Mouse (Mus musculus) mouse embryonic stem cell (cell line): Measurements from ENCODE around the gene Smim27.

Source experiments
- in situ Hi-C, 2 experiments: fragments of 300-500 bp; cut with MboI; formaldehyde crosslinking; loops; 1 replicate in 1 of 2; 3 replicates in 1 of 2; pipeline ENCODE4 v1.14.3; 2019 to 2020; ENCODE audit warnings: low sequenced_read_pairs in 2 of 2, low pct_unique_long_range_greater_than_20kb in 1 of 2, mixed read lengths in 1 of 2; ENCODE audit not compliant: unreplicated experiment in 1 of 2

Smim27 gene

DNA sequence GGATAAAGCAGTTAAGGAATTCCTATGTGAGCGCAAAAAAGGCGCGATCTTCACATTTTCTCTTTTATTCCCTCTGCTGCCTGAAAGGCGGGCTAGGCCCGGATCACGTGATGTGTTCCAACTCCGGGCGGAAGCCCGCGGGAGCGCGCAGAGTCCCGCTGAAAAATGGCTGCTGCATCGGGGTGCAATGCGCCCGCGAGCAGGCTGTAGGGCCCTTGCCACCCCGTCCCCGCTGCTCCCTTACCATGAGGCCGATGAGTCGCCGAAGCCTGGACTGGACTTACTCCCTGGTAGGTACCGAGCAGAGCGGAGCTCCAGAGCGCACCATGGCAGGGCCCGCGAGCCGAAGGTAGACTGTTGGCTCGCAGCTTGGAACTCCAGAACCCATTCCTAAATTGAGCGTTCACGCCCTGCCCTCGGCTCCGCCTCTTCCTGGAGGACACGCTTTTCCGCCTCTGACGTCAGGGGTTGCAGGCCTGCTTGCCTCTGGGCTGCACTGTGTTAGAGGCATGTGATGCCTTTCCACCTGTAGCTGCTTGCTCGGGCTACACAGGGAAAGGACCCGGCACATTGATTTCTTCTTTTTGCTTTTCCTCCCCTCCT lies at the start of gene Smim27, which contains the start of gene Topors:
Gene Smim27 (plus strand): TSS at position 150 of the 603 bp plus-strand sequence.
Gene Topors (minus strand): TSS at position 421 of the 603 bp plus-strand sequence.
- in situ Hi-C loops: no loop called here

DNA sequence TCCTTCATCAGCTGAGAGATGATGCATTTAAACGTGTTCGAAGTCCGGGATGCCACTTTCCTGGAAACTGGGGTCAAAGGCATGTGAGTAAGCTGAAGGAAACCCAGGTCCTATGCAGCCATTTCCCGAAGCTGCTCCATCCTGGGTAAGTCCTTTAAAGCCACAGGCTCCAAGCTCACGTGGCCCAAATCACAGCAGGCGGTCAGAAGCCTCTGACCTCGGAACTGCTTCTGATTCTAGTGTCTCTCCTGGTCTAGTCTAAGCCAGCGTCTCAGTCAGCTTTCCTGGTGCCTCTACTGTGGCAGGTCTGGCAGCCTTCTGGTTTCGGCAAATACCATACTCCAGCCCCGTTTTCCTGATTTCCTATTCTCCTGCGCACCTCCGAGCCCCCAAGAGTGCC lies 48.9 kb upstream of the Smim27 start:
- in situ Hi-C loops: no loop called here

DNA sequence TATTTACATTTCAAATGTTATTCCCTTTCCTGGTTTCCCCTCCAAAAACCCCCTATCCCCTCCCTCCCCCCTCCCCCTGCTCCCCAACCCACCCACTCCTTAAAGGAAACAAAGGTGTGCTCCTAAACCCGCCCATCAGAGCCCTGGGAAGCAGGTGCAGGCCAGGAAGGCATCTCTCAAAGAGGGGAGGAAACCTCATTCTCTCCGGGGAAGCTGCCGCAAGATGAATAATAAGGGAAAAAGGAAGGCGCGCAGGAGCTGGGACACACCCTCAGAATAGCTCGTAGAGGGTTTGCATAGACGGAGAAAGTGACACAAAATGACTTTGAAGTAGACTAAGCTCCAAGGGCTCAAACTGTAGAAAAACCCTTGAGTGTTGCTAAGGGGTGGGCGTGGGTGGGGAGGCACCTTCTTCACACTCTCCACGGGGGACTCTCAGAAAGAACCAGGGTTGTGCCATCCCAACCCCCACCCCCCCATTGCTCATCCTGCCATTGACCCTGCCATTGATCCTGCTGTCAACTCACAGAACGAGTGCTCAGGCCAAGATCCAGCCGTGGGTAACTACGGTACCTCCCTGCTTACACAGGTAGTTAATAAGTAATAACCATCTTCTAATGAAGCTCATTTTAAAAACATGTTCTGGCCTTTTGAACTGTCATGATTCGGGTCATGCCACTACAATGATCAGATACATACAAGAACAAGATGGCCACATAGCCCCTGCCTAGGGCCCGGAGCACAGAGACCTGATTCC lies 48.2 kb upstream of the Smim27 start:
- in situ Hi-C loops: no loop called here

DNA sequence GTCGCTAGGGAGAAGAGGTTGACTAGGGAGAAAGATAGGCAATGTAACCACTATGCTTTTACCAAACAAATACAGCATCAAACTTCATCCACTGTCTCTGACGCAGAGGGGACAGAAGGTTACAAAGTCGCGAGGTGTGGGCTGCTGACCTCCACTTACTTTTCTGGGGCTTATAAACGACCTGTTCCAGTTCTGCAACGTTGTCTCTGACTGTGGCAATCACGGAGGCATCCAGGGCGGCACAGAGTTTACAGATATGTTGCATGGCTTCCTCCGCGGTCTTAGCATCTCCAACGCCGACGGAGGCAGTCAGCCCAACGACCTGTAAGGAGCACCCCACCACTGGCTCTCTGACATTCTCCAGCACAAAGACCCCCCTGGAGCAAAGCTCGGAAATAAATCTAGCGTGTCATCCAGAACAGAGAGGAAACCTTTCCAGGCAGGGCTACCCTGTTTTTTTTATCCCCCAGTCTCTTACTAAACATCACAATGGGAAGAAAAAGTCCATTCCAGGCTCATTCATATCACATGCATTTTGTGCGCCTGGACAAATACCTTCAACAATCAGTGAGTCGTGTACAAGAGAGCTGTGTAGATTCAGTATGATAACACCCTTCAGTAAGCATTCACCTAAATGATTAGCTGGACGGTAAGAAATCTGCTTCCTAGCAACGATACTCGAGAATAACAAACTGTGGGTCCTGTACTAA lies 47.3 kb upstream of the Smim27 start:
- in situ Hi-C loops: no loop called here

DNA sequence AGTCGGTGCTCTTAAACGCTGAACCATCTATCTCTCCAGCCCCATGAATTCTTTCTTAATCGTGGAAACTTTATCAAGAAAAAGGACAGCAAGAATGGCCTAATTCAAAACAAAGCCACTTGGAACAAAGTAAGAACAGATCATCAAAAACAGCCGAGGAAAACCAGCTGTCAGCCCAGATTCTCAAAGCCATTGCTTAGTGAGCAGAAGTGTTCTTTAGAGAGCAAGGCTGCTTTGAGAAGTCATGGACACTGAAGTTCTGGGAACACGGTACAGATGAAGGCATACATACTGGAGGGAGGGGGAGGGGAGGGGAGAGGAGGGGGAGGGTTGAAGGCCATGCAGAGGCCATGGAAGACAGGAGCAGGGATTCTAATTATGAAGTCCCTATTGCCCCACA lies 43.3 kb upstream of the Smim27 start:
- in situ Hi-C loops: no loop called here

DNA sequence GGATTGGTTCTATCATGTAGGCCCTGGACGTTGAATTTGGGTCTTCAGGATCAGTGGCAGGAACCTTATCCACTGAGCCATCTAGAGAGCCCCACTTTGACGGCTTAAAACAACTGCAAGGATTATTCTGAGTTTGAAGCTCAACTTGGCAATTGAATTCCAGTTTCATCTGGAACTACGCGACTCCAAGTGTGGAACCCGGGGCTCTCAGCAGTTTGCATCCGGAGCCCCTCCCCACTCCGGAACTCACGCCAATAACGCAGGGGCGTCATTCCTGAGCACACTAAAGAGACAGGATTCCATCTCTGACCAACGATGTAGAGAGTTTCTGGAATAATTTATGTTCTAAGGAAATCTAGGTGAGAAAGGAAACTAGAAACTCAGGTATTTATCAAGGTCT lies 42.2 kb upstream of the Smim27 start:
- in situ Hi-C loops: no loop called here

DNA sequence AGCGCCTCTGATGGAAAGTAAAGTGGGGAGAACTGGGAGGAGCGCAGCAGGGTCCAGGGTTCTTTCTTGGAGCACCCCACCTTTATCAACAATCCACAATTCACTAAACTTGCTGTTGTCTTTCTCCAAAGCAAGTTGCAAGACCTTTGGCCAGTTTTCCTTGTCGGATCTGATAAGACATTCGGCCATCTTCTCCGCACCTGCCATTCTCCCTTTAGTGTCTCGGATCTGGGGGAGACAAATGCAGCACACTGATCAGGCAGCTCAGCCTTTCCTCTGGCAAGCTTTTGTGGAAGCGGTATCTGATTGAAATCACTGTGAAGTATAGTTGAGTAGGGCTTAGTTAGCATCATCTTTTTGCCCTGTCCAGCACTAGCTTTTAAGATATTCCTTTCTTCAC lies 41.5 kb upstream of the Smim27 start:
- in situ Hi-C loops: no loop called here

DNA sequence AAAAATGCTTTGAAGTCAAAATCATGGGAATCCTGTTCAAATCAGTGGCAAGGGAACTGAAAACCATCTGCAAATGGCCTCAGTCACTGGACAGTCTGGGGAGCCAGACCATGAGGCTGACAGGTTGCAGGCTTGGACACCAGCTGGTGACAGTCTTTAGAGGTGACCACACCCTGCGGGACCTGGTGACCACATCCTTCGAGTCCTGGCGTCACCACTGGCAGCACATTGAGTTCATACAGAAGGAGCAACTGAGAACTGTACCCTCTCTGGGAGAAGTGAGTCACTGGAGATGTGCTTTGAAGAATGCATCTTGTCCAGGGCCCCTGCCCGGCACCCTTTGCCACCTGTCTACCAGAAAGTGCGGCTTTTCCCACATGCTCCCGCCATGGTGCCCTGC lies 39.7 kb upstream of the Smim27 start:
- in situ Hi-C loops: no loop called here

DNA sequence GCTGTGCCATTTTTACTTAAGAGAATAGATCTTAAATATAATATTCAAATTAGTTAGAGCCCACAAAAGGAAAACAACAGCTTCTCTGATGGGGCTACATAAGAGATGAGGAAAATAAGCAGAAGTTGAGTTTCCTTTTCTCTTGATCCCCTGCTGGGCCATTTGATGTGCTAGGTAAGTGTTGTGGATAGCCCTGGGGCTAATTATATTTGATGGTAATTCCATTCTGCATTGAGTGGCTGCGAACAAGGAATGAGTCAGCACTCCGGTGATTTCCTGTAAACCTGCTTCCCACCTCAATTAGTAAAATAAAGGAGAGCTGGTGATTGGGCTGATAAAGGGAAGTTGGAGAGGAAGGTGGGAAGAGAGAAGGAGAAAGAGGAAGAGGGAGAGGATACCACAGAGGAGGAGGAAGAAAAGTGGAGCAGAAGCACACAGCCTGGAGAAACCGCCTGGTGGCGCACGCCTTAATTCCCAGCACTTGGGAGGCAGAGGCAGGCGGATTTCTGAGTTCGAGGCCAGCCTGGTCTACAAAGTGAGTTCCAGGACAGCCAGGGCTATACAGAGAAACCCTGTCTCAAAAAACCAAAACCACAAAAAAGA lies 36.2 kb upstream of the Smim27 start:
- in situ Hi-C loops: no loop called here

DNA sequence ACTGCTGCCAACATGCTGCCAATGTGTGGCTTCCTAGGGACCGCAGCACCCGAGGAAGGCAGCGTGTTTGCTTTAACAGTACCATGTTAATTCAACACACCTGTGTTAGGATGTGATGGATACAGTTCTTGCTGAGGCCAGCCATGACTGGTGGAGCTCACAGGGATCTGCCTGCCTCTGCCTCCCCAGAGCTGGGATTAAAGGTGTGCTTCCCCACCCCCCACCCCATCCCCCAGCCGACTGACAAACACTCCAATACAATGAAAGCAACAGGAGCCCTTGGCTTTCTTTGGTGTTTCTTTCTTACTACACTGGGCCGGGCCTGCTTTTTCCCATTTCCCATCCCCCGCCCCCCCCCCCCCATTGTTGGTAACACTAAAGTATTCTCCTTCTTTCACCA lies 35.1 kb upstream of the Smim27 start:
- in situ Hi-C loops: no loop called here

DNA sequence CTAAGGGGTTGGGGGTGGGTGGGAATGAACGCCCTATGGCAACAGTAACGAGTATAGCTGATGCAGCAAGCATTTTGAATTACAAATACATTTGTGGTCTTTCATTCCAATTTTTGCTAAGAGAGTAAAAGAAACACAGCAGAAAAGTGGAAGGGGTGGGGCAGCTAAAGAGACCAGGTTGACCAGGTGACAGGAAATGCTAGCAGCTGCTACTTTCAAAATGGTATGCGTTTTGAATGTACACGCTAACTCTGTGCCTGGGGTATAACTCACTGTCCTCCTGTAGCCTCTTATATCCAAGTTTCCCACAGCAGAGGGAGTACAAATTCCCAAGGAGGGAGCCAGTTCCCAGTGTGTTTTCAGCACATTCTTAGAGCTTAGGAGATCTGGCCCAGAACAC lies 32.5 kb upstream of the Smim27 start:
- in situ Hi-C loops: no loop called here

DNA sequence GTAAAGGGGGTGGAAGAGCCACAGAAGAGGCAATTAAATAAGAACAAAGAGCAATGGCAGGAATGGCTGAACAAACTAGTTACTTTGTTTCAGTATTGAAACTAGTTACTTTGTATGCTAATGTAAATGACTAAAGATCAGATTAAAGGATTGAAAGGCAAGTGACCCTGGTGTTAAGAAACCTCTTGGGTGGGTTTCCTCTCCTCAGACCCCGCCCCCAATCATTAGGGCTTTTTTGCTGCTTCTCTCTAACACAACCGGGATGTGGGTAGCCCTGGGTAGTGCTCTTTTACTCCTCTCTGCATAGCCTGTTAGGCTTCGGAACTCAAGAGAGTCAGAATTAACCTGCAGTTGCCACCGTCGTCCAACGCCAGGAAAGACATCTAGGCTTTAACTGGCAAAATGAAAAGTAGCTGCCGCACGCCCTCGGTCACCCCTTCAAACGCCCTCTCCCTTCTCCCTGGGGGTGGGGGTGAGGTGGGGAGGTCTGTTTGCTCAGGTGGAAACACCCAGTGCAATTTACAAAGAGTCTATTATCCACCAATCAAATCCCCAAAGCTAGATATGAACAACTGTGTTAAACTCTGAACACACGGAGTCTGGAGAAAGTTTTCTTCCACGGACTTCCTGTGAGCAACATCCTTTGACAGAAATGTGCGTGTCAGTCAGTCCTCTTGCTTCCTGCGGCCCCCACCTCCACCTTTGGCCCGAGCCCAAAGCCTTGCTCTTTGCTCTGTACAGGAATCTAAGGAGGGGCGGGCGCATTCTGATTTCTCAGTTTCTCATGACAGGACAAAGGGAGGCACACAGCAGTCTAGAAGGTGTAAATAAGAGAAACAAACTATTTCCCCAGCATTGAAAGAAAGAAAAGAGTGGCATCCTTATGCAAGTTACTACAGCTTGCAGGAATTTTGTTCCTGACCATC lies 30.6 kb upstream of the Smim27 start:
- in situ Hi-C loops: no loop called here

DNA sequence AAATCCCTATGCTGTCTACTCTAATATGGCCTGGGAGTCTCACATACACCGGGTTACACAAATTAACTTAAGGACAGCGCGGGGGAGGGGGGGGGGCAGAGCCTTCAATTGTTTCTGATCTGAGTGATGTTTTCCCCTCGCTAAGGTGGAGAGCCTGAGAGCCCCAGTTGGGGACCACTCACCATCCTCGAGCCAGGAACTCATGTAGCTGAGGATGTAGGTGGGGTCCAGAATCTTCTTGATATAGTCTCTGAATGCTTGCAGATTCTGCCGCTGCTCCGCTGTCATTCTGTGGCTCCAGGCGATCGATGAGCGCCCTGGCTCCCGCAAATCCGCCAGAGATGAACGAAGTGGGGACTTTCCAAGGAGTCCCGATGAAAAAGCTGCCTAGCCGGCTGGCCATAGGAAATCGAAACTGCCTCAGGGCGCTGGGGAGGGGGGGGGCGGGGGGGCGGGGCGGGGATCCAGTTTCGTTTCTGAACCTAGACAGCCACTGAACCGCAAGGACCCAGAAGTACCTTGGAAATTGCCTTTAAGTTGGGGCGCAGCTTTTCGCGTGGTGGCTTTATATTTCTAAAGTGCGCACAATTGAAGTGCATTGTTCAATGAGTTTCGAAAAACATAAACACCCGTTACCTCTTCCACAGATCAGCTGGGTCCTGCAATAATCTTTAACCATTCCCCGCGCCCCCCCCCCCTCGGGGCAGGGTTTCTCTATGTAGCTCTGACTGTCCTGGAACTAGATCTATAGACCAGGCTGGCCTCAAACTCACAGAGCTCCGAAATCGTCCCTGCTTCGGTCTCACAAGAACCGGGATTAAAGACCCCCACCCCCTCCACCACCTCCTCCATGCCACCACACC lies 29.7 kb upstream of the Smim27 start, which contains the start of gene Ddx58:
Gene Ddx58 (minus strand): TSS at position 420 of the 863 bp plus-strand sequence.
- in situ Hi-C loops: no loop called here

DNA sequence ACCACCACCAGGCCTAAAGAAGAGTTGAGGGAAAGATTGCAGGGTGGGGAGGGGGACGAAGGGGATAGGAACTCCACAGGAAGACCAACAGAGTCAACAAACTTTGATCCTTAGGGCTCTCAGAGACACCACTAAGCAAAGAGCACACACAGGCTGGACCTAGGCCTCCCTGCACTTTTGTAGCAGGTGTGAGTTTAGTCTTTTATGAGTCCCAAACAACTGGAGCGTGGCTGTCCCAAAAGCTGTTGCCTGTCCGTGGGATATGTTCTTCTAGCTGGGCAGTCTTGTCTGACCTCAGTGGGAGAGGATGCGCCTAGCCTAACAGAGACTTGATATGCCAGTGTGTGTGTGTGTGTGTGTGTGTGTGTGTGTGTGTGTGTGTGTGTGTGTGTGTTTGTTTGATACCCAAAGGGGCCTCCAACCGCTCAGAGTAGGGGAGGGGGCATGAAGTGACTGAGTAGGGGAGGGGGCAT lies 29.1 kb upstream of the Smim27 start:
- in situ Hi-C loops: no loop called here

DNA sequence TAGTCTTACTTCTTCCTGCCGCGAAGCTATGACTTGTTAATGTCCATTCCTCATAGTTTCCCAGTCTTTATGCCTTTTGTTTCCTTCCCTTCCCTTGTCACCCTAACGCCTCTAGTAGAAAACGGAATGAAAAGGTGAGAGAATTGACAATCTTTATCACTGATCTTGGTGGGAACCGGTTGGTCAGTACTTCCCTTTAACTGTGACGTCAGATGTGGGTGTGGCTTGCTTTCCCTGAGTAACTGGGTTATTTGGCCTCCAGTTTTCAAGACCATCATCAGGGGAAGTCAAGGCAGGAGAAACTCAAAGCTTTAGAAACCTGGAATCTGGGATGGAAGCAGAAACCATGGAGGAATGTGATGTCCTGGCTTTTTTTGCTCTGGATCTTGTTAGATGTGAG lies 27.5 kb upstream of the Smim27 start:
- in situ Hi-C loops: no loop called here

DNA sequence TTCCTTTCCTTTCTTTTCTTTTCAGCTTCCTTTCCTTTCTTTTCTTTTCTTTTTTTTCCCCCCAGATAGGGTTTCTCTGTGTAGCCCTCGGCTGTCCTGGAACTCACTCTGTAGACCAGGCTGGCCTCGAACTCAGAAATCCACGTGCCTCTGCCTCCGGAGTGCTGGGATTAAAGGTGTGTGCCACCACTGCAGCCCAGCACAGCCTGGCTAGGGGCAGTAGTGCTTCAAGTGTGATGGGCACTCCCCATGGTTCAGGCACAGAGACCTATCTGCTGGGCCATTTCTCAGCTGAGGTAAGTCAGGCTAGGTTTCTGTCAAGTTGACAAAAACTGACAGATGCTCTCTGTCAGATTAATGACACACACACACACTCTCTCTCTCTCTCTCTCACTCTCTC lies 26.4 kb upstream of the Smim27 start:
- in situ Hi-C loops: no loop called here

DNA sequence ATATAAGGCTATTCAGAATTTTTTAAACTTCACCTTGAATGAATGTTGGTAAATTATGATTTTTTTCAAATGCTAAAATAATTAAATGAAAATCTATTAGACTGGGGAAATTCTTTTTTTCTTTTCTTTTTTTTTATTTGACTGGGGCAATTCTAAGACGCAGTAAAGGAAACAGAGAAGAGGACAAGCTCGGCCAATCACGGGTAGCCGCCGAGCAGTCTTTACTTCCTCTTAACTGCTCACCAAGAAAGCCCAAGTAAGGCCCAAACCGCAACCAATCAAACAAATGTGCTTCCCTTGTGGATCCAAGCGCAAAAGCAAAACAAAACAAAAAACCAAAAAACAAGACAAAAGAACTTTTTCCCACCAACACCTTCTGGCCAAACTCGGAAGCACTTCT lies 25.3 kb upstream of the Smim27 start:
- in situ Hi-C loops: no loop called here
